Mouse (Mus musculus): ENCODE results near the gene Creb1. TPM values are rescaled to one million over a fixed set of nuclear protein-coding genes. Genes with fewer than 3 reads are reported as not detected.

The Creb1 gene
- polyA plus RNA-seq, 1 experiment from 2014 or later, result 36.5 TPM

DNA sequence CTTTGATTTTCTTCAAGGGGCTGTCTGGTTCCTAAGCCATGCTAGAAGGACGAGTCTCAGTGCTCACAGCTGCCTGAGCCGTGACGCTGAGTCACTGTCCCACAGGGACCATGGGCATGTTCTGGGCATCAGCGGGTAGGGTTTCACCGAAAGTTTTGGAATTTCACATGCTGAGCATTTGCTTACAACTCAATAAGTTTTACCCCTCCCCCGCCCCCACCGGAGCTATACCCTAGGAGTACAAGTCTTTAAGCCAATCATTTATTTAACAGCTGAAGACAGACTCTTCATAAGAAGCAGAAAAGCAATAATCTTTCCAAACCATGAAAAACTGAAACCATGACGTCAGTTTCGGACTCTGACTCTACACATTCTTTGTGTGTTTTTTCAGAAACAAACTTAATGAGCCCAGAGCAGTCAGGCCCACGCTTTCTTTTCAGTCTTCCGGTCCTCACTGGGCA is 83.1 kb downstream of the Creb1 start:
- peak overlapping the region; percentile 67; the same call in 1 of the 2 replicates for H3K4me2 ChIP-seq (replicated peaks; ENCODE audit: low read depth, low read length)
- H3K27ac ChIP-seq (ENCODE audit: low read length), result no peak overlapping the region
- 65% methylated on average over 11 of the region's 11 CpGs for WGBS
- no peaks in the 10 kb centered on the region for H3K27me3 ChIP-seq (ENCODE audit: insufficient read depth, low read length)
- ATAC-seq (ENCODE audit: low FRiP score, low TSS enrichment), result no peak
- peaks cover 5% of the 10 kb centered on the region for H3K36me3 ChIP-seq (ENCODE audit: insufficient read depth, low read length)
- no peak overlapping the region for H3K4me3 ChIP-seq (ENCODE audit: low read length)
- H3K9me3 ChIP-seq (ENCODE audit: low read length), result no peaks in the 10 kb centered on the region
- no peak overlapping the region for H3K9ac ChIP-seq (replicated peaks; ENCODE audit: low read length)
- peaks cover 24% of the 10 kb centered on the region for H3K4me1 ChIP-seq (ENCODE audit: insufficient read depth, low read length)

DNA sequence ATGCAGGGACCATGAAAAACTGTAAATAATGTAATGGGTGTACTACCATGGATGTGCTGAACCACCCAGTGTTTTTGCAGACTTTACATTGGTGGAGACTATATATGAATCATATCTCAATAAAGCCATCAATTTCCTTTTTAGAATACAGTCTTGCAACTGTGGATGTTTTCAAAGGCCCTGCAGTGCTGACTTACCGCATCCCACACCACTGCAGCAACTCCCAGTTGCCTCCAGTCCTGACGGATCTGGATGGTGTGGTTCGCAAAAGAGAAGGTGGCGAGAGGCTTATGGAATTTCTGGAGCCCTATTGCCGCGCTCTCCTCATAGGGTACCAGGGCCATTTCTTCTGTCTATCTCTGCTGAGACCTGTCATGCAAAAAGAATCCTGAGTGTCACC is 83.6 kb downstream of the Creb1 start:
- Histone ChIP-seq H3K9me3 (ENCODE audit: low read length) (no peaks in the 10 kb centered on the region), H3K4me1 (ENCODE audit: insufficient read depth, low read length) (peaks cover 27% of the 10 kb centered on the region), H3K4me2 (replicated peaks; ENCODE audit: low read depth, low read length) (peak overlapping the region; percentile 67), H3K27me3 (ENCODE audit: insufficient read depth, low read length) (no peaks in the 10 kb centered on the region), H3K9ac (replicated peaks; ENCODE audit: low read length) (peak overlapping the region; percentile 93; the same call in 1 of the 2 replicates), H3K27ac (ENCODE audit: low read length) (no peak overlapping the region), H3K36me3 (ENCODE audit: insufficient read depth, low read length) (peaks cover 4% of the 10 kb centered on the region), H3K4me3 (ENCODE audit: low read length) (peak overlapping the region; percentile 79)
- ATAC-seq (ENCODE audit: low FRiP score, low TSS enrichment), result no peak
- 65% methylated on average over 6 of the region's 6 CpGs for WGBS

DNA sequence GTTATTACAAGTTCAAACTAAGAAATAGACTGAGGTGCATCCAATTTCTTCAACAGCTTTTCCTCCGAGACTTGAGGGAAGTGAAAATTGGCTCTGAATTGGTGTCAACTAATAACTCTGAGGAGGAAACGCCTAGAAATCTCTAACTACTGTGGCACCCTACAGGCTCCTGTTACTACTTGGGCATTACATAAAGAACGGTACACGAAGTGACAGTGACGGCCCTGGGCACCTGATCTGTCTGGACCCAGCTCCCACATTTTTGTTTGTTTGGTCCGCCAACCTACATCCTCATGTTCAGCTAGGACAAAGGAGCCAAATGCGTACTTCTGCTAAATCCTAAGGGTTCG is 84.1 kb downstream of the Creb1 start:
- Histone ChIP-seq H3K9me3 (ENCODE audit: low read length) (no peaks in the 10 kb centered on the region), H3K27me3 (ENCODE audit: insufficient read depth, low read length) (no peaks in the 10 kb centered on the region), H3K4me1 (ENCODE audit: insufficient read depth, low read length) (peaks cover 27% of the 10 kb centered on the region), H3K36me3 (ENCODE audit: insufficient read depth, low read length) (peaks cover 3% of the 10 kb centered on the region; the same call in 1 of the 2 replicates), H3K9ac (replicated peaks; ENCODE audit: low read length) (peak overlapping the region; percentile 93), H3K4me2 (replicated peaks; ENCODE audit: low read depth, low read length) (peak overlapping the region; percentile 67), H3K4me3 (ENCODE audit: low read length) (peak overlapping the region; percentile 79), H3K27ac (ENCODE audit: low read length) (peak overlapping the region; percentile 97)
- 3% methylated on average over 8 of the region's 8 CpGs for WGBS
- no peak; the same call in 1 of the 2 replicates for ATAC-seq (ENCODE audit: low FRiP score, low TSS enrichment)

DNA sequence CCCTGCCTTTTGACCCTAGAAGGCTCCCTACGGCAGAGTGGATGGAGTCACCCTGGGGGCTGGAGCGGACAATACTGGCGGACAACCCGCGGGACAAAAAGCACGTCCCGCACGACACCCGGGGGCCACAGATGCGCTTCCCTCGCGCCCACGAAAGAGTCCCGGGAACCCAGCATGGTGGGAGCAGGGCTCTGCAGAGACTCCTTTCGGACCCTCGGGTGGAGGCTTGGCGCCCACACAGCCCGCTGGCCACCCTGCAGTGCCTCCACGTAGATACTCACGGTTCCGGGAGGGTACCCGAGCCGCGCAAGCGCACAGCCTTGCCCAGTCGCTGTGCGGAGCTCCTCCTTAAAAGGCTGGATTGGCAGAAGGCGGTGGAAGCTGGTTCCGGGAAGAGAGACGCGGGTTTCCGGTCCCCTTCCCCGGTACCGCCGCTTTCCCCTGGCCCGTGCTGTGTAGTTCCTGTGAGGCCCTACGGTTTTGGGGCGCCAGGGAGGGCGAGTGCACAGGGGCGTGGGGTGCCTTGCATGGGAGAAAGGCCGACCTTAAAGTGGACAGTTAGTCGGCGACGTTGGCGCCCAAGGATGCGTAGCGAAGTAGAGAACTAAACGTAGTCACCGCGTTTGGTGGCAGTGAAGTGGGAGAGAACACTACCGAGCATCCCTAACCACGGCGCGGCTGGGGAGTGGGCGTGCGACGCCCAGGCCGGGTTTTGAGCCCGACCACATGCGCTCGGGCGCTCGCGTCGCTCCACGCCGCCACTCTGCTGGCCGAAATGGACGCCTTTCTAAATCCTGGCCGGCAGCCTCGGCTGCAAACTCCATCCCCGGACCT is 84.7 kb downstream of the Creb1 start, which contains the start of gene Mettl21a:
Gene Mettl21a, minus strand, starts transcription at position 362 of the 834 bp plus-strand sequence.
- Histone ChIP-seq H3K9ac (replicated peaks; ENCODE audit: low read length) (peak within 1 kb of the TSS; percentile 93), H3K27ac (ENCODE audit: low read length) (peak within 1 kb of the TSS; percentile 97)
- peak; percentile 96 for ATAC-seq (ENCODE audit: low FRiP score, low TSS enrichment)

DNA sequence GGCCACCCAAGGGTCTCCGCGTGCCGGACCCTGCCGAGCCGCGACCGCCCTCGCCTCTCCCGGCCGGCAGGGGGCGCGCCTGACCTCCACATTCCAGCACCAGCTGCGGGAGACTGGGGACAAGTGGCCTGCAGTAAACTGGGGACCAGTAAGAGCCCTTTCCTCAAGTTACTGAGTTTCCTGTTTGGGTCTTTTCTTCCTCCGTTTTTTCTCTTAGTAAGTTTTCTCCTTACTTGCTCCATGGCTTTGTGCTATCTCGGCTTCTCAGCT is 85.2 kb downstream of the Creb1 start:
- Histone ChIP-seq H3K27me3 (ENCODE audit: insufficient read depth, low read length) (no peaks in the 10 kb centered on the region), H3K4me2 (replicated peaks; ENCODE audit: low read depth, low read length) (peak overlapping the region; percentile 67), H3K36me3 (ENCODE audit: insufficient read depth, low read length) (peaks cover 2% of the 10 kb centered on the region; the same call in 1 of the 2 replicates), H3K4me1 (ENCODE audit: insufficient read depth, low read length) (peaks cover 27% of the 10 kb centered on the region), H3K9ac (replicated peaks; ENCODE audit: low read length) (peak overlapping the region; percentile 93), H3K9me3 (ENCODE audit: low read length) (no peaks in the 10 kb centered on the region), H3K4me3 (ENCODE audit: low read length) (peak overlapping the region; percentile 79), H3K27ac (ENCODE audit: low read length) (peak overlapping the region; percentile 97)
- under 1% methylated on average over 15 of the region's 15 CpGs for WGBS
- peak; percentile 91 for ATAC-seq (ENCODE audit: low FRiP score, low TSS enrichment)

More for the DNA sequence above, 84.7 kb downstream of the Creb1 start, which contains the start of gene Mettl21a:
- Histone ChIP-seq H3K36me3 (ENCODE audit: insufficient read depth, low read length) (peaks cover 3% of the 10 kb centered on the region; the same call in 1 of the 2 replicates), H3K4me3 (ENCODE audit: low read length) (peak within 1 kb of the TSS; percentile 79), H3K9me3 (ENCODE audit: low read length) (no peaks in the 10 kb centered on the region), H3K4me1 (ENCODE audit: insufficient read depth, low read length) (peaks cover 27% of the 10 kb centered on the region), H3K27me3 (ENCODE audit: insufficient read depth, low read length) (no peaks in the 10 kb centered on the region), H3K4me2 (replicated peaks; ENCODE audit: low read depth, low read length) (peak within 1 kb of the TSS; percentile 67)
- under 1% methylated on average over 72 of the region's 72 CpGs for WGBS

DNA sequence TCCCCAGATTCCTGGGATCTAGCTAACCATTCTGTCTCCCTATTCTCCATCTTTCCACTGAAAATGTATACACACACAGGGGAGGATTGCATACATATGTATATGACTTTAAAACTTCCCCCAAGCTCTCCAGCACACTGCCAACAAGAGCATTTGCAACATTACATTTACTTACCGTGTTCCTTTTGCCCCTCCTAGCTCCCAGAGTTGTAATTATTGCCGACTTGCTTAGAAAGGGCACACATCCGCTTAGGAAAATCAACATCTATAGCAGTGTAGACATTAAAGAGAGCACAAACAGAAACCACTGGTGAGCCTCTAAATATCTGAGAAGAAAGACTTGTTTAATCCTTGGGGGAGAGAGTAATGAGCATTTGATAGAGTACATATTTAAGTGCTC is 85.8 kb downstream of the Creb1 start:
- peak overlapping the region; percentile 93 for H3K9ac ChIP-seq (replicated peaks; ENCODE audit: low read length)
- H3K4me3 ChIP-seq (ENCODE audit: low read length), result peak overlapping the region; percentile 79
- peak overlapping the region; percentile 67 for H3K4me2 ChIP-seq (replicated peaks; ENCODE audit: low read depth, low read length)
- 48% methylated on average over 3 of the region's 3 CpGs for WGBS
- no peaks in the 10 kb centered on the region for H3K27me3 ChIP-seq (ENCODE audit: insufficient read depth, low read length)
- H3K36me3 ChIP-seq (ENCODE audit: insufficient read depth, low read length), result no peaks in the 10 kb centered on the region
- H3K27ac ChIP-seq (ENCODE audit: low read length), result no peak overlapping the region
- no peak for ATAC-seq (ENCODE audit: low FRiP score, low TSS enrichment)
- no peaks in the 10 kb centered on the region for H3K9me3 ChIP-seq (ENCODE audit: low read length)
- H3K4me1 ChIP-seq (ENCODE audit: insufficient read depth, low read length), result peaks cover 27% of the 10 kb centered on the region

DNA sequence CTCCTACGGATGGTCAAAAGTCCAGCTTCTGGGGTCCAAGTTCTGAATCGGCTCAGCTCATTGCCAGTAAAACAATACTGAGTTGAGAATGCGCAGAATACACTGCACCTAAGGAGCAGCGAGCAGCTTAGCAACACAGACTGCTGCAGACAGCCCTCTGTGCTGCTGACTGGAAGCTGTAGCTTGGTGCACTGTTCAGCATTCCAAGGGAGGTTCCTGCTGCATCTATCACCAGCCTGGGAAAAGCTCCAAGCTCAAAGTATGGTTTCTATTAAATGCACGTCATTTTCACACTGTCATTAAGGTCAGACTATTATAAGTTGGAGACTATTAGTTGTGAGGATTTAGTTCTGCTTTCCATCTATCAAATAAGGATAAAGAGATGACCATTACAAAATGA is 88.7 kb downstream of the Creb1 start:
- H3K4me3 ChIP-seq (ENCODE audit: low read length), result no peak overlapping the region
- no peaks in the 10 kb centered on the region for H3K36me3 ChIP-seq (ENCODE audit: insufficient read depth, low read length)
- ATAC-seq (ENCODE audit: low FRiP score, low TSS enrichment), result no peak
- no peak overlapping the region for H3K9ac ChIP-seq (replicated peaks; ENCODE audit: low read length)
- no peaks in the 10 kb centered on the region for H3K27me3 ChIP-seq (ENCODE audit: insufficient read depth, low read length)
- WGBS, result 88% methylated on average over 5 of the region's 5 CpGs
- H3K9me3 ChIP-seq (ENCODE audit: low read length), result no peaks in the 10 kb centered on the region
- H3K27ac ChIP-seq (ENCODE audit: low read length), result no peak overlapping the region
- no peak overlapping the region for H3K4me2 ChIP-seq (replicated peaks; ENCODE audit: low read depth, low read length)
- H3K4me1 ChIP-seq (ENCODE audit: insufficient read depth, low read length), result peaks cover 28% of the 10 kb centered on the region

DNA sequence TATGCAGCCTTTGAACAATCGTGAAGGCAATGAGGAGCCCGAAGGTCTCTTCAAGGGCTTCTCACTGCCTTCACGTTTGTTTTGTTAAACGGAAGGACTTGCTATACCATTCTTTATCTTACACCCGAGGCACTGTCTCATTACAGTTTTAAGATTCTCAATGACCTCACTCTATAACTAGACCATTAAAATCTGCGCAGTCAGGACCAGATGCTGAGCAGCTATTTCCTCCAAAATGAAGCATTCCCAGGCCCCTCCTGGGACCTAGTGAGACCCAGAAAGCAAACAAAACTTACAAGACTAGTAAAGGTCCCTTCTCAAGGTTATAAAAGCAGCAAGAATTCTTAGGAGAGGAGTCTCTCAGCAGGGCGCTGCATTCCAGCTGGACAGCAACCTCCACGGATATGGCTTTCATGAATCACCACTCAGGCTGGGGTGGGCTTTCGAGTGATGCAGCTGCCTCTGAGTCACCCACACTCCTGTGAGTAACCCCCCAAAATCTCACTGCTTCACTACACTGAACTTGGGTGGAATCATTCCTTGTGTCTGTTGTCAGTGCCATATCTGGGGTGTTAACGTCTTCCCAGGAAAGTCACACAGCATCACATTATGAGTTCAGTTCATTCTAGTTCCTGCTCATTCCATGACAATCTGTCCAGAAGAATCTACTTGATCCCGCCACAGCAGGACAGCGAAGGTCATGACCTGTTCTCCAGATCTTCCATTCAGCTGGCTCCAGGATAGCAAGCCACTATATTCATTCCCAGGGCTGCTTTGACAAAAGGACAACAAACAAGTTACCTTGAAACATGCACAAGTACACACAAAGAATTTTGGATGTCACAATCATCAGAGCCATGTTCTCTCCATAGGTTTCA is 91.4 kb downstream of the Creb1 start:
- H3K4me1 ChIP-seq (ENCODE audit: insufficient read depth, low read length), result peaks cover 13% of the 10 kb centered on the region; the same call in 1 of the 2 replicates
- H3K27ac ChIP-seq (ENCODE audit: low read length), result no peak overlapping the region
- H3K36me3 ChIP-seq (ENCODE audit: insufficient read depth, low read length), result no peaks in the 10 kb centered on the region
- no peak overlapping the region for H3K4me3 ChIP-seq (ENCODE audit: low read length)
- H3K4me2 ChIP-seq (replicated peaks; ENCODE audit: low read depth, low read length), result no peak overlapping the region
- H3K9ac ChIP-seq (replicated peaks; ENCODE audit: low read length), result no peak overlapping the region
- no peak for ATAC-seq (ENCODE audit: low FRiP score, low TSS enrichment)
- WGBS, result 49% methylated on average over 12 of the region's 12 CpGs
- no peaks in the 10 kb centered on the region for H3K9me3 ChIP-seq (ENCODE audit: low read length)
- H3K27me3 ChIP-seq (ENCODE audit: insufficient read depth, low read length), result no peaks in the 10 kb centered on the region

DNA sequence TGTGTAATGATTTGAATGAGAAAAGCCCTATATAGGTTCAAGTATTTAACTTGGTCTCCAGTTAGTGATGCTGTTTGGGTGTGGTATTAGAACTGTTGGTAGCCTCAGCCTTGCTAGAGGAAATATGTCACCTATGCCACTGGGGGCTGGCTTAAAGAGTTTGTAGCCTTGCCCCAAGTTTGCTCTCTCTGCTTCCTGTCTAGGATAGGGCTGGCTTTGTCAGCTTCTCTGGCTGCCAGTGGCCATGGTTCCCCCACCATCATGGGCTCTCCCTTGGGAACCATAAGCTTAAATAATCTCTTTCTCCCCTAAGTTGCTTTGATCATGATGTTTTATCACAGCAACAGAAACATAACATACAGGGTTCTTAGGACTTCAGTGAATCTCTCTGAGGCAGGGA is 92.8 kb downstream of the Creb1 start:
- no peak for ATAC-seq (ENCODE audit: low FRiP score, low TSS enrichment)
- Histone ChIP-seq H3K4me3 (ENCODE audit: low read length) (no peak overlapping the region), H3K27me3 (ENCODE audit: insufficient read depth, low read length) (no peaks in the 10 kb centered on the region), H3K27ac (ENCODE audit: low read length) (no peak overlapping the region), H3K4me2 (replicated peaks; ENCODE audit: low read depth, low read length) (no peak overlapping the region), H3K9me3 (ENCODE audit: low read length) (no peaks in the 10 kb centered on the region), H3K9ac (replicated peaks; ENCODE audit: low read length) (no peak overlapping the region), H3K4me1 (ENCODE audit: insufficient read depth, low read length) (peaks cover 11% of the 10 kb centered on the region; the same call in 1 of the 2 replicates), H3K36me3 (ENCODE audit: insufficient read depth, low read length) (no peaks in the 10 kb centered on the region)
